Mouse (Mus musculus) stomach, postnatal 0 days (tissue): Measurements from ENCODE around the gene Dlg1.

Experiments used
- CTCF ChIP-seq: IDR thresholded peaks from 2 replicates; pipeline ENCODE4 v1.5.1; 2016; ENCODE audit warnings: antibody characterized with exemption, low read depth, mild to moderate bottlenecking, moderate library complexity
- EP300 ChIP-seq: optimal IDR thresholded peaks from 2 replicates; pipeline ENCODE3; 2016; ENCODE audit warnings: antibody characterized with exemption

GRCm38 (mm10) chr16:31906896-31907295 lies 243.7 kb downstream of the Dlg1 start:
- TF ChIP-seq CTCF (no peak), EP300 (no peak)
